Mouse (Mus musculus): ENCODE results near the gene Fus. TPM values are rescaled to one million over a fixed set of nuclear protein-coding genes. Genes with fewer than 3 reads are reported as not detected.

Fus gene
- polyA plus RNA-seq, 1 experiment from 2014 or later = 452 TPM

Other genes starting within 250 kb of the Fus start
- 0.14 and 0.17 TPM in 2 replicates for gene Ctf2, start 235.3 kb upstream of the Fus start, polyA plus RNA-seq (2015; fragmentation: Nextera tagmentation; extraction: Ambion mirVana)
- 10.6 and 11.6 TPM in 2 replicates for gene Fbxl19, start 222.9 kb upstream of the Fus start, polyA plus RNA-seq (2015; fragmentation: Nextera tagmentation; extraction: Ambion mirVana)
- 5.9 and 6.1 TPM in 2 replicates for gene Orai3, start 197.6 kb upstream of the Fus start, polyA plus RNA-seq (2015; fragmentation: Nextera tagmentation; extraction: Ambion mirVana)
- gene Setd1a, start 190.8 kb upstream of the Fus start, polyA plus RNA-seq (2015; fragmentation: Nextera tagmentation; extraction: Ambion mirVana) = 19.7 and 22.7 TPM in 2 replicates
- not detected in 2 replicates for gene Gm49388, start 181.8 kb upstream of the Fus start, polyA plus RNA-seq (2015; fragmentation: Nextera tagmentation; extraction: Ambion mirVana)
- gene Hsd3b7, start 166.9 kb upstream of the Fus start, polyA plus RNA-seq (2015; fragmentation: Nextera tagmentation; extraction: Ambion mirVana) = 8.6 and 9.2 TPM in 2 replicates
- gene Stx4a, start 143.2 kb upstream of the Fus start, polyA plus RNA-seq (2015; fragmentation: Nextera tagmentation; extraction: Ambion mirVana) = 15.6 and 24.1 TPM in 2 replicates
- 33.3 and 34.2 TPM in 2 replicates for gene Stx1b, start 142.9 kb upstream of the Fus start, polyA plus RNA-seq (2015; fragmentation: Nextera tagmentation; extraction: Ambion mirVana)
- gene Zfp646, start 91.2 kb upstream of the Fus start, polyA plus RNA-seq (2015; fragmentation: Nextera tagmentation; extraction: Ambion mirVana) = 13.6 and 16.0 TPM in 2 replicates
- 41.9 and 45.6 TPM in 2 replicates for gene Zfp668, start 90.6 kb upstream of the Fus start, polyA plus RNA-seq (2015; fragmentation: Nextera tagmentation; extraction: Ambion mirVana)
- 0.53 and 1.0 TPM in 2 replicates for gene Prss53, start 76.5 kb upstream of the Fus start, polyA plus RNA-seq (2015; fragmentation: Nextera tagmentation; extraction: Ambion mirVana)
- gene Gm21974, start 72.0 kb upstream of the Fus start, polyA plus RNA-seq (2015; fragmentation: Nextera tagmentation; extraction: Ambion mirVana) = not detected in 2 replicates
- gene Vkorc1, start 71.8 kb upstream of the Fus start, polyA plus RNA-seq (2015; fragmentation: Nextera tagmentation; extraction: Ambion mirVana) = 51.9 and 54.9 TPM in 2 replicates
- gene Bckdk, start 63.4 kb upstream of the Fus start, polyA plus RNA-seq (2015; fragmentation: Nextera tagmentation; extraction: Ambion mirVana) = 74.7 and 74.8 TPM in 2 replicates
- gene Kat8, start 54.9 kb upstream of the Fus start, polyA plus RNA-seq (2015; fragmentation: Nextera tagmentation; extraction: Ambion mirVana) = 51.0 and 56.0 TPM in 2 replicates
- gene Prss8, start 37.4 kb upstream of the Fus start, polyA plus RNA-seq (2015; fragmentation: Nextera tagmentation; extraction: Ambion mirVana) = 0.20 and 0.35 TPM in 2 replicates
- gene Prss36, start 20.7 kb upstream of the Fus start, polyA plus RNA-seq (2015; fragmentation: Nextera tagmentation; extraction: Ambion mirVana) = 11.8 and 12.7 TPM in 2 replicates
- gene Pycard, start 26.4 kb downstream of the Fus start, polyA plus RNA-seq (2015; fragmentation: Nextera tagmentation; extraction: Ambion mirVana) = 3.9 and 4.1 TPM in 2 replicates
- not detected in 2 replicates for gene Trim72, start 36.5 kb downstream of the Fus start, polyA plus RNA-seq (2015; fragmentation: Nextera tagmentation; extraction: Ambion mirVana)
- gene Itgam, start 95.2 kb downstream of the Fus start, polyA plus RNA-seq (2015; fragmentation: Nextera tagmentation; extraction: Ambion mirVana) = 0.58 and 0.71 TPM in 2 replicates
- gene Gm49368, start 95.2 kb downstream of the Fus start, polyA plus RNA-seq (2015; fragmentation: Nextera tagmentation; extraction: Ambion mirVana) = not detected in 2 replicates
- gene Itgax, start 162.1 kb downstream of the Fus start, polyA plus RNA-seq (2015; fragmentation: Nextera tagmentation; extraction: Ambion mirVana) = 0.07 TPM in 1 of 2 replicates, not detected in the other
- 0.05 TPM in 1 of 2 replicates, not detected in the other for gene Itgad, start 186.9 kb downstream of the Fus start, polyA plus RNA-seq (2015; fragmentation: Nextera tagmentation; extraction: Ambion mirVana)
- not detected in 2 replicates for gene Cox6a2, start 238.9 kb downstream of the Fus start, polyA plus RNA-seq (2015; fragmentation: Nextera tagmentation; extraction: Ambion mirVana)